Mouse (Mus musculus): ENCODE measurements at regions not wholly inside any gene's neighbourhood (a gene's known extent, or its start where the extent isn't known, plus 50 kb on each side); places are given as distances from the start of the nearest gene placed in this dataset.

DNA sequence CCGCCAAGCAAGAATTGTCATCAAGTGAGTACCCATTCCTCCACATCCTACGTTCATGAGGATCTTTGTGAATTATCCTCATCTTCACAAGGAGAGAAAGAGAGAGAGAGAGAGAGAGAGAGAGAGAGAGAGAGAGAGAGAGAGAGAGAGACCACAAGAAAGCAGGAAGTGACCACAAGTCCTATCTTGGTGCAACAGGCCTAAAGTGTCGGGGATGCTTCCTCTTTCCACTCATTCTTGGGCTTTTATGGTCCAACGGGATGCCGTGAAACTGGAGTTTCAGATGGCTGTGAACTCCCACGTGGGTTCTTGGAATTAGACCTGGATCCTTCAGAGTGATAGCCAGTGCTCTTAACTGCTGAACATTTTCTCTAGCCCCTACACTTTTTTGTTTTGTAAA lies 53.1 kb upstream of the Rai14 start:
- DNase-seq (ENCODE audit: low spot score): no peak

- no peak for DNase-seq (ENCODE audit: low spot score)
Measured at GRCm38 (mm10) chr15:10770410-10771310, 56.2 kb upstream of the Rai14 start.

DNA sequence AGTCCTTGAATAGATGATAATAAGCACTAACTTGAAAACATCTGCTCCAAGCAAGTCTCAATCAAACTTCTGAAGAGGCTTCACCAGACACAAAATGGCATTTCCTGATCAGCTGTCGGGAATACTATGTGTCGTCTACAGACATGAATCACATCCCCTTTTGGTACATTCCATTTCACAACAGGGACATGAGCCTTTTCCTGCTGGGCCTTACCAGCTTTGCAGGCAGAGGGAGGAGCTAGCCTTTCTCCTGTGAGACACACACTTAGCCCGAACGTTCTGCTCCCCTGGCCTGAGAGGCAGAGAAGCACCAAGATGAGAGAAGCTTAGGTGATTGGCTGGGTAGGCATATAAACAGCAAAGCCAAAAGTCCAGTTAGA lies 56.9 kb upstream of the Rai14 start:
- DNase-seq (ENCODE audit: low spot score): no peak

GRCm38 (mm10) chr15:10779941-10780620 lies 65.7 kb upstream of the Rai14 start:
- no peak for DNase-seq (ENCODE audit: low spot score)

- no peak for DNase-seq (ENCODE audit: low spot score)
Measured at GRCm38 (mm10) chr15:10789371-10789770, 74.9 kb upstream of the Rai14 start.

DNA sequence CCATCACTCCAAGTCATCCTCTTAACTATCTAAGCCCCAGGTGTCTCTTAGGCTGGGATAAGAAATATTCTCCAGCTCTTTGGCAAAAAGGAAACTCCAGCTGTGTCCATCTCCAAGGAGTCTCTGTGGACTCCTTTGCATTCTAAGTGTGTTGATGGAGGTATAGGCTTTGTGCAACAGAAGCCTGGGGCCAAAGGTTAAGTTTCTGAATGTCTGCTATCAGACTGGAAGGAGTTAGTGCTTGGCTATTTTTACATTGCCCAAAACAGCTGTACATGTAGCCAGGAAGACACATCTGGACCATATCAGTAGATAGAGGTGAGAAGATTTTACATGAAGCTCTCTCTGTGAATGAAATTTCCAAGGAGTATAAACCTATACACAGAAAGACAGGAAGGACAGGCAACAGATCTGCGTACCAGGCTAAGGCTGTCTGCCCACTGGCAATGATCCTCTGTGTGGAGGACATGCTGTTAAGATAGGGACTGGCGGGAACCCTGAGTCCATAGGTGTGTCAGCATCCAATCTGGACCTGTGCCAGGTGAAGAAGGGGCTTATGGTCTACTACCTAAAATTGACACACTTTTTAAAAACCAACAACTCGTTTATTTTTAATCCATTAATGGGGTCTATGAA lies 76.6 kb upstream of the Rai14 start:
- no peak for DNase-seq (ENCODE audit: low spot score)

DNA sequence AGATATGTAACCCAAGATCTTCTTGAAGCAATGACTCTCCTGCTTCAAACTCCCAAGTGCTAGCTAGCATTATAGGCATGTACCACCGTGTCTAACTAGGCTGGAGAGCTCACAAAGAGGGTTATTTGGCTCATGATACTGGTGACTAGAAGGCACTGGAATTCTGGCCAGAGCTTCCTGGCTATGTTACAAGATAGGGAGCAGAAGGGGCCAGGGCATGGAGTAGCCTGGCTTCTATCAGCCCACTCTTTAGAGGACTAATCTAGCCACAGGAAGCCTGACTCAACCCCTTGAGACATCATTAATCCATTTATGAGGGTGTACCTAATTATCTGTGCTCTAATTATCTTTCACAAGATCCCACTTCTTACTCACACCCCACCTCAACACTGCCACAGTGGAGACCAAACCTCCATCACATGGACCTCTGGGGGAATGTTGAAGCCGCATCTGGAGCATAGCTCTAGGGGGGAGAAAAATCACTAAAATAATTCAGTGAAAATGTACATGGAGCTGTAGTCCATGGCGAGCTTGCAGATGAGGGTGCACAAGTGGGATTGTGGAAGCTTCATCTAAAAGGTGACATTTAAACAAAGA lies 77.2 kb upstream of the Rai14 start:
- no peak for DNase-seq (ENCODE audit: low spot score)

GRCm38 (mm10) chr15:10792156-10792555 lies 77.7 kb upstream of the Rai14 start:
- no peak for DNase-seq (ENCODE audit: low spot score)

GRCm38 (mm10) chr15:10795126-10795792 lies 80.8 kb upstream of the Rai14 start:
- DNase-seq (ENCODE audit: low spot score): no peak

DNA sequence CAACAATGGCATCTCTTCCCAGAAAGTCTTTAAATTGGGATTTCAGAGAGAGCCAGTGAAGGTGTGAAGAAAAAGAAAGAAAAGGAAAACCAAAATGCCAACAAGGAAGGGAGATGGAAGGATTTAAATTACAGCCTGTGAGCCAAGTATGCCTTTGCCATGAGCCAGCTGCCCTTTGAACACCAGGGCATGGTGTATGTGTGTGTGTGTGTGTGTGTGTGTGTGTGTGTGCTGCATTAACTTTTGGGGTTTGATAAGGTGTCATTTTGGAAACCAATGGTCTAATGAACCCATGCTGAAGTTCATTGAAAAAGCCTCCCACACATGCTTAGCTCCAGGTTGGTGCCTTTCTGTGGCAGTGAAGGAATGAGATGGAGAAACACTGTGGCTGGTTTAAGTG lies 85.2 kb upstream of the Rai14 start:
- no peak for DNase-seq (ENCODE audit: low spot score)

GRCm38 (mm10) chr15:10814195-10814594 lies 99.8 kb upstream of the Rai14 start:
- DNase-seq (ENCODE audit: low spot score): no peak

DNA sequence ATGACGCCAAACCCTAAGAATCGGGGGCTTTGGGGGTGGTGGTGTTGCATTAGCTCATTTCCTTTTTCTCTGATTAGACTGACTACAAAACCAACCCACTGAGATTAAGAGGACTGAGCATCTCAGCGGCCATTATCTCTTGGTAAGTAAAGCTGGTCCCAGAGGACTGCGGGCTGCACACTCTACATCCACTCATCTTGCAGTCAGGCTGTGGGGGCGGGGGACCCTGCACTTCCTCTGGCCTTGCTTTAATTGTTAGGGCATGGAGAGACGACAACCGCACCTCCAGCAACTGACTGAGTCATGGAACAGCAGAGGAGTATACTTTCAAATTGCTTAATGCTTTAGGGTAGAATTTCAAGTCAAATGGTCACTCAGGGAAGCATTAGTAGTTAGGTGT lies 100.3 kb upstream of the Rai14 start:
- no peak for DNase-seq (ENCODE audit: low spot score)

DNA sequence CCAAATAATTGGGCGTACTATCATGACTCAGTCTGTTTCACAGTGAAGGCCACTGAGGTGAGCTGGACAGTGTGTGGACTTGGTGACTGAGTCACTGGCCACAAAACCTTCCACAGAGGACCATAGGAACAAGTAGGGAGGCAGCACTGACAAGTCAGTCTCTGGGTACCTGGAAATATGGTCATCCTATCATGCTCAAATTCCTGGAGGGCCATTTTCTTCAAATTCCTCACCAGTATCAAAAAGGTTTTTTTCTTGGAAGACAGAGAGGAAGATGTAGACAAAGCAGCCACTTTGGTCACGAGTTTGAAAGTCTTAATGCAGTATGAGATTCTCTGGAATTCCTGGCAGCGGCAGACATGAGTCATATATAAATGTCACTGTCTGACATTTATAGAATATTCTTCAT lies 101.8 kb upstream of the Rai14 start:
- no peak for DNase-seq (ENCODE audit: low spot score)

DNA sequence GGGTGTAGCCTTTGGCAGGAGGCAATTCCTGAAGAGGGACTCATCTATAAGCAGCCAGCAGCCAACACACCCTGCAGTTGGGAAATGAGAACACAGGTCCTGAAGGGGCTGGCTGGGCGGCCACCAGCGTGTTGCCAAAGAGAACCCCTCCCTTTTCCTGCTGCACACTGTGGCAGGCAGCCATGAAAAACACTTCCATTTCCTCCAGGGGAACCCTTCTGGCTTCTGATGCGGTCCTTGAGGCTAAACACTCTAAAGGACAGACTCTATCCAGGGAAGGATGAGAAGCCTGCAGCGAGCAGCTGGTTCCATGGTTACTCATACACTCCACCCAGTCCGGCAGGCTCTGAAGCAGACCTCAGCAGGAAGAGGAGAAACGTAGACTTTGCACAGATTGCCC lies 103.8 kb upstream of the Rai14 start:
- no peak for DNase-seq (ENCODE audit: low spot score)

DNA sequence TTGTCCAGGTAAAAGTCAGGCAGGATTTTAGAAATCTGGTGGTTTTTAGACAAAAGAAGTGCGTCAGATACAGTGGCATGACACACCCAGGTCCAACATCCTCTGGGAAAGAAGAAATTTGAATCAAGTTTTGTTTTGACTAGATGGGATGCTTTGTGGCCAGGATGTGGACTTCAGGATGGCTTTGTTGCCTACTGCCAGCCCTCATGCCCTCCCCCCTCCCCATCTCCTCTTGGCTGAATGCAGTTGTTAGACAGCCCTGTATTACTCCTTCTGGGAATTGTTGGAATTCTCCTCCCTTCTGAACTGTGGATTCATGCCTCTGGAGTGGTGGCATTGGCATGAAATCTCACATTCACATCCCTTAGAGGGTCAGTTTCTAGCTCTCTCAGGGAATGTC lies 104.3 kb upstream of the Rai14 start:
- no peak for DNase-seq (ENCODE audit: low spot score)

GRCm38 (mm10) chr15:10823933-10824332 lies 109.5 kb upstream of the Rai14 start:
- peak; percentile 11 for DNase-seq (ENCODE audit: low spot score)

DNA sequence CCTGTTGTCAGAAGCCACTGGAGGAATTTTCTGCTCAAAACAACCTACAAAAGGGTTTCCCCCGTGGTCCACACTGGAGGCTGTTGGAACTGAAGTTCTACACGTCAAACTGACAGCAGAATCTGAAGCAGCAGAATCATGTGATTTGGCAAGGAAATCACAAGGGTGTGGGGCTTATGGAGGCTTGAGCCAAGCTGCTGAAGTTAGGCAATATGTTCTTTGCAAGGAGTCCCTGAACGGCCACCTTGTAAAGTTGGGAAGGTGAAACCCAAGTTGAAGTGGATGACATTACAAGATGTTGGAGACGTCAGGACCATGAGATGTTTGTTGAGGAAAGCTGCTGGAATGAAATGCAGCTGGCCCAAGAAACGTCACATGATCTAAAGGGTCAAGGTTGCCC lies 115.2 kb upstream of the Rai14 start:
- DNase-seq (ENCODE audit: low spot score): no peak

DNA sequence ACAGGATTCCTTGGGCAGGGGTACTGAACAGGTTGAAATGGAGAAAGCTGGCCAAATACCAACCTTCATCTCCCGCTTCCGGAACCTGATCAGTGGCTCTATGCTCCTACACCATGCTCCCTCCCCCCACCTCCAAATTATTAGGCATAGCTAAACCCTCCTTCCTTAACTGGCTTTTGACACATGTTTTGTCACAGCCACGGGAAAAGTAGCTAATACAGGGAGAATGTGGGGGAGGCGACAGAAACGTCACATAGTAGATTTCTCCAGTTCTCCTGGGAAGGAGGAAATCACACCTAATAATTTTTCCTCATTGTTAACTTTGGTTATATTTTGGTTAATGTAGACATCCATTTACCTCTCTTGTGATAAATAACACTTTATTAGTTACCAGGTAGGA lies 116.1 kb upstream of the Rai14 start:
- DNase-seq (ENCODE audit: low spot score): no peak

GRCm38 (mm10) chr15:10831106-10831505 lies 116.7 kb upstream of the Rai14 start:
- no peak for DNase-seq (ENCODE audit: low spot score)

GRCm38 (mm10) chr15:10832331-10832730 lies 117.9 kb upstream of the Rai14 start:
- no peak for DNase-seq (ENCODE audit: low spot score)

DNA sequence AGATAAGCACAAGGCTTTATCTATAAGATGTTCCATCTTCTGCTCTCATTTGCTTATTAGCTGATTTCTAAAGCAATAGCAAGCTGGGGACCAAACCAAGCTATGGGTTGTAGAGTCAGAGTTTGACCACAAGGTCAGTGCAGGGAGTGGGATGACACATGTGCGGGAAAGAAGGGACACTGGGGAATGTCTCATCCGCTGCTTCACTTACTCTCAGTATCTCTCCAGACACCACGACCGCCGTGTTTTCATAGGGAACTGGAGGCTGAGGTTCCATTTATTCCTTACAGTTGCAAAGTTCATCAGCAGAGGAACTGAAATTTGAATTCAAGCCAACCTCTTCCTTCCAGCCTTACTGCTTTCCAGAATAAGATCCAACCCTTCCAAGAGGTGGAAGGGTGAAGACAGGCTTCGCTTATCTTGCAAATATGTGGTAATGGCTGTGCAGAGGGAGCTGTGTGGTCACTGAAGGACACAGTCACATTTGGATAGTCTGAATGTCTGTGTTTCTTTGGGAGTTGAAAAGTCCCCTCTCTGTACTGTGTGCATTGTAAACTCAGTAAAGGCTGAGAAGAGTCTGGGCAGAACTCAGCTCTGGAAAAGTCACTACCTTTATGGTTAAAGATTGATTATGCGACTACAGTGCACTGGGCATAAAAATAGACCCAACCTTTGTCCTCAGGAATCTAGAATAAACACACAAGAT lies 118.1 kb upstream of the C1qtnf3 start:
- DNase-seq (ENCODE audit: low spot score): no peak
